Mouse (Mus musculus): ENCODE results near the gene Hyal2.

DNA sequence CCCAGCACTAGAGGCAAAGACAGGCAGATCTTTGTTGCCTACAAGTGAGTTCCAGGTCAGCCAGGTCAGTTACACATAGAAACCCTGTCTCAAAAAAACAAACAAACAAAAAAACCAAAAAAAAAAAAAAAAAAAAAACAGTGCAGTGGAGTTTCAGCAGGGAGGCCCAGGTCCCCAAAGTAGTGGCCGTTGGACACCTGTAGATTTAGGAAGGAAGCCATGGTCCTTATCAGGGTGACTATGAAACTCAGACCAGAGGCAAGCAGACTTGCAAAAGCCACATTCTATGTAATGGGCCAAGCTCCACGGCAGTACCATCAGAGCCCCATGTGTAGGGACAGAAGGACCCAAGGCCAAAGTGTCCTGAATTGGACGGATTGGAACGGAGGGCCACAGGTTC is 13.8 kb downstream of the Hyal2 start:
- TF ChIP-seq TAL1 (IDR thresholded peaks at IDR 0.05; ENCODE audit: low read length), result no peak
- TF ChIP-seq GATA1 (IDR thresholded peaks at IDR 0.05; ENCODE audit: low read length), result no peak
